Comparison of ENCODE assay signal across 15 mouse cellular contexts in genomic region chr5:96954040-96954439, GRCm38 (mm10). TPM values are rescaled to one million over a fixed set of nuclear protein-coding genes. Genes with fewer than 3 reads are reported as not detected.
DNase-seq lines count a peak whose midpoint lies in the region; ATAC-seq and TF ChIP-seq lines count a peak whose summit lies in the region.
"Had no signal": no experiment of that assay in that cellular context is flagged by ENCODE, and none has a peak within 500 bp of the region (broad histone marks: within the 10 kb centered on the region; RNA-seq: fewer than 3 reads in every experiment).

No protein-coding gene starts in this region.

- no peak for TF ChIP-seq EP300 in heart, adult 2 months (IDR thresholded peaks at IDR 0.05; ENCODE audit: insufficient read depth, low read depth, low read length)

- intact Hi-C loops in heart, adult 2 months (cut with DNase I): no loop called here

- peak; percentile 46 for DNase-seq in hindbrain, postnatal 0 days (ENCODE audit: low spot score)
- no peak for DNase-seq in hindbrain, embryonic 10.5 days (ENCODE audit: low spot score)
- peak; percentile 24 for DNase-seq in midbrain, embryonic 14.5 days
- DNase-seq in retina, postnatal 1 day: peak; percentile 68
- DNase-seq in adrenal gland, postnatal 25 days: no peak
- DNase-seq in heart, adult 2 months: no peak
- DNase-seq: adrenal gland, postnatal 10 days; cerebellum, adult 9-11 months; embryo, embryonic 11 days; lung, adult 2 months had no signal

- no peak for TF ChIP-seq POLR2A in heart, adult 2 months (IDR thresholded peaks at IDR 0.05; ENCODE audit: insufficient read depth, low read depth, low read length)

- H3K9ac ChIP-seq in hindbrain, postnatal 0 days (replicated peaks; ENCODE audit: low read length): no peak overlapping the region
- H3K9ac ChIP-seq in midbrain, embryonic 14.5 days (replicated peaks; ENCODE audit: low read length): no peak overlapping the region
- no peak overlapping the region for H3K9ac ChIP-seq in midbrain, embryonic 16.5 days (ENCODE audit: low read depth, low read length)
- no peak overlapping the region for H3K9ac ChIP-seq in forebrain, embryonic 12.5 days
- H3K9ac ChIP-seq in heart, adult 2 months (ENCODE audit: low read depth, low read length): no peak overlapping the region

- H3K9me3 ChIP-seq in hindbrain, postnatal 0 days (ENCODE audit: low read length): no peaks in the 10 kb centered on the region
- H3K9me3 ChIP-seq in hindbrain, embryonic 10.5 days: no peaks in the 10 kb centered on the region
- no peaks in the 10 kb centered on the region for H3K9me3 ChIP-seq in midbrain, embryonic 14.5 days (ENCODE audit: control insufficient read depth, low read length)
- H3K9me3 ChIP-seq in midbrain, embryonic 16.5 days (replicated peaks; ENCODE audit: control insufficient read depth, low read length, poor library complexity, severe bottlenecking): no peaks in the 10 kb centered on the region
- no peaks in the 10 kb centered on the region for H3K9me3 ChIP-seq in forebrain, embryonic 12.5 days
- H3K9me3 ChIP-seq: G1E; heart, embryonic 10.5 days had no signal

- H3K27me3 ChIP-seq in hindbrain, postnatal 0 days (ENCODE audit: insufficient read depth, low read length): no peaks in the 10 kb centered on the region
- H3K27me3 ChIP-seq in hindbrain, embryonic 10.5 days (ENCODE audit: insufficient read depth, poor library complexity, severe bottlenecking): no peaks in the 10 kb centered on the region
- no peaks in the 10 kb centered on the region for H3K27me3 ChIP-seq in midbrain, embryonic 14.5 days (ENCODE audit: control insufficient read depth, insufficient read depth, low read length)
- H3K27me3 ChIP-seq in midbrain, embryonic 16.5 days (ENCODE audit: control insufficient read depth, insufficient read depth, low read depth, low read length): no peaks in the 10 kb centered on the region
- H3K27me3 ChIP-seq in forebrain, embryonic 12.5 days: no peaks in the 10 kb centered on the region
- H3K27me3 ChIP-seq in heart, adult 2 months (ENCODE audit: control insufficient read depth, insufficient read depth, low read length): no peaks in the 10 kb centered on the region

- H3K4me1 ChIP-seq in hindbrain, postnatal 0 days (ENCODE audit: insufficient read depth, low read length): no peaks in the 10 kb centered on the region
- H3K4me1 ChIP-seq in hindbrain, embryonic 10.5 days (replicated peaks): peaks cover 7% of the 10 kb centered on the region; the same call in 1 of the 2 replicates
- H3K4me1 ChIP-seq in midbrain, embryonic 14.5 days (ENCODE audit: control insufficient read depth, insufficient read depth, low read length): 0 out of 2 replicates have a peak, but pooled peaks cover 2% of the 10 kb centered on the region
- no peaks in the 10 kb centered on the region for H3K4me1 ChIP-seq in midbrain, embryonic 16.5 days (ENCODE audit: control insufficient read depth, insufficient read depth, low read length)
- H3K4me1 ChIP-seq in forebrain, embryonic 12.5 days: peaks cover 12% of the 10 kb centered on the region
- H3K4me1 ChIP-seq in heart, adult 2 months (ENCODE audit: control insufficient read depth, insufficient read depth, low read length): no peaks in the 10 kb centered on the region
- H3K4me1 ChIP-seq: heart, embryonic 10.5 days had no signal

- WGBS in hindbrain, postnatal 0 days: 57% methylated on average over 11 of the region's 11 CpGs
- WGBS in hindbrain, embryonic 10.5 days: 86% methylated on average over 11 of the region's 11 CpGs
- WGBS in midbrain, embryonic 14.5 days: 61% methylated on average over 11 of the region's 11 CpGs
- 53% methylated on average over 11 of the region's 11 CpGs for WGBS in midbrain, embryonic 16.5 days
- WGBS in forebrain, embryonic 12.5 days: 42% methylated on average over 11 of the region's 11 CpGs
- WGBS in heart, adult 2 months: 87% methylated on average over 11 of the region's 11 CpGs

- H3K4me3 ChIP-seq in hindbrain, postnatal 0 days (ENCODE audit: low read length): no peak overlapping the region
- H3K4me3 ChIP-seq in hindbrain, embryonic 10.5 days: no peak overlapping the region
- no peak overlapping the region for H3K4me3 ChIP-seq in midbrain, embryonic 14.5 days (replicated peaks; ENCODE audit: low read depth, low read length)
- H3K4me3 ChIP-seq in midbrain, embryonic 16.5 days (ENCODE audit: low read depth, low read length): no peak overlapping the region
- no peak overlapping the region for H3K4me3 ChIP-seq in forebrain, embryonic 12.5 days (replicated peaks)
- H3K4me3 ChIP-seq in heart, adult 2 months: no peak overlapping the region
- H3K4me3 ChIP-seq: heart, embryonic 10.5 days had no signal

- no peaks in the 10 kb centered on the region for H3K36me3 ChIP-seq in hindbrain, postnatal 0 days (ENCODE audit: insufficient read depth, low read length)
- H3K36me3 ChIP-seq in hindbrain, embryonic 10.5 days: no peaks in the 10 kb centered on the region
- H3K36me3 ChIP-seq in midbrain, embryonic 14.5 days (ENCODE audit: control insufficient read depth, insufficient read depth, low read length): no peaks in the 10 kb centered on the region
- H3K36me3 ChIP-seq in midbrain, embryonic 16.5 days (ENCODE audit: control insufficient read depth, insufficient read depth, low read length): no peaks in the 10 kb centered on the region
- H3K36me3 ChIP-seq in forebrain, embryonic 12.5 days (replicated peaks): no peaks in the 10 kb centered on the region
- no peaks in the 10 kb centered on the region for H3K36me3 ChIP-seq in heart, adult 2 months (ENCODE audit: control insufficient read depth, insufficient read depth, low read length)
- H3K36me3 ChIP-seq: G1E; heart, embryonic 10.5 days had no signal

- H3K79me2 ChIP-seq in heart, adult 2 months (replicated peaks; ENCODE audit: control insufficient read depth, insufficient read depth, low read length): no peaks in the 10 kb centered on the region

- no peak for TF ChIP-seq CTCF in hindbrain, postnatal 0 days (IDR thresholded peaks at IDR 0.05; ENCODE audit: low read depth)
- no peak for TF ChIP-seq CTCF in heart, adult 2 months (IDR thresholded peaks at IDR 0.05)

- H3K27ac ChIP-seq in hindbrain, postnatal 0 days: no peak overlapping the region
- H3K27ac ChIP-seq in hindbrain, embryonic 10.5 days: no peak overlapping the region
- no peak overlapping the region for H3K27ac ChIP-seq in midbrain, embryonic 14.5 days (replicated peaks; ENCODE audit: low read depth, low read length)
- no peak overlapping the region for H3K27ac ChIP-seq in midbrain, embryonic 16.5 days (ENCODE audit: low read length)
- 0 out of 2 replicates have a peak overlapping the region, but pooled peaks have one; percentile 36 for H3K27ac ChIP-seq in forebrain, embryonic 12.5 days
- H3K27ac ChIP-seq in heart, adult 2 months: no peak overlapping the region
- H3K27ac ChIP-seq: heart, embryonic 10.5 days; macrophage had no signal

- ATAC-seq in hindbrain, postnatal 0 days: 0 out of 2 replicates have a peak, but pooled peaks have one; percentile 32
- no peak for ATAC-seq in midbrain, embryonic 14.5 days (ENCODE audit: low FRiP score, low TSS enrichment)
- ATAC-seq in midbrain, embryonic 16.5 days: no peak
- ATAC-seq in forebrain, embryonic 12.5 days (ENCODE audit: low FRiP score): peak; percentile 72; the same call in 1 of the 2 replicates

- no peak overlapping the region for H3K4me2 ChIP-seq in hindbrain, postnatal 0 days (ENCODE audit: low read depth, low read length)
- no peak overlapping the region for H3K4me2 ChIP-seq in midbrain, embryonic 14.5 days (ENCODE audit: low read length)
- no peak overlapping the region for H3K4me2 ChIP-seq in midbrain, embryonic 16.5 days (ENCODE audit: low read length)
- H3K4me2 ChIP-seq in forebrain, embryonic 12.5 days: peak overlapping the region; percentile 22; the same call in 1 of the 2 replicates

RNA-seq across cellular contexts. Expression of gene Bmp2k, which starts 43.4 kb away (rescaled TPM):
- total RNA-seq in hindbrain, postnatal 0 days (2014; rRNA removed): 18.5 and 21.7 TPM in 2 replicates
- 10.3 and 10.5 TPM in 2 replicates for polyA plus RNA-seq in hindbrain, postnatal 0 days (2015; fragmentation: Nextera tagmentation; extraction: Ambion mirVana)
- 10.1 and 10.2 TPM in 2 replicates for polyA plus RNA-seq in hindbrain, embryonic 10.5 days (2016; fragmentation: Nextera tagmentation; extraction: Ambion mirVana)
- 11.8 and 12.1 TPM in 2 replicates for polyA plus RNA-seq in midbrain, embryonic 14.5 days (2014; fragmentation: Nextera tagmentation; extraction: Ambion mirVana)
- polyA plus RNA-seq in midbrain, embryonic 16.5 days (2015; fragmentation: Nextera tagmentation; extraction: Ambion mirVana): 8.3 and 9.5 TPM in 2 replicates
- polyA plus RNA-seq in forebrain, embryonic 12.5 days (2016; fragmentation: Nextera tagmentation; extraction: Ambion mirVana): 9.2 TPM in 2 replicates
- 28.8 and 37.2 TPM in 2 replicates for total RNA-seq in adrenal gland, postnatal 25 days (2021)
- total RNA-seq in heart, adult 2 months (2021): 1 to 10 TPM; 6.7 to 8.4 TPM
- 2.9 and 3.6 TPM in 2 replicates for polyA plus RNA-seq in heart, adult 2 months (2012; rRNA removed)

Comparison
In these comparisons a context has a peak if more than half of its experiments do, and no peak if none do; other contexts are left out.
1. DNase-seq: peak in hindbrain, postnatal 0 days (single experiment), midbrain, embryonic 14.5 days (single experiment) and retina, postnatal 1 day (single experiment); none in hindbrain, embryonic 10.5 days (single experiment), adrenal gland, postnatal 25 days (single experiment) and heart, adult 2 months (0 of 2).
2. ATAC-seq: peak in hindbrain, postnatal 0 days (single experiment) and forebrain, embryonic 12.5 days (single experiment); none in midbrain, embryonic 14.5 days (single experiment) and midbrain, embryonic 16.5 days (single experiment).